Mouse (Mus musculus) cerebellum, postnatal 10 days (tissue): Measurements from ENCODE around the gene Dcun1d4.

ENCODE experiments used
- DNase-seq, 2 experiments: peaks; one replicate each; pipeline ENCODE4 v3.0.0; 2021; ENCODE audit warnings: mixed read lengths in 2 of 2

Dcun1d4 gene

GRCm38 (mm10) chr5:73500867-73501440 is 20.2 kb downstream of the Dcun1d4 start:
- DNase-seq, result no peak

- no peak for DNase-seq
These were observed 21.6 kb downstream of the Dcun1d4 start for GRCm38 (mm10) chr5:73502422-73502821.

- DNase-seq, result no peak
These were observed 22.4 kb downstream of the Dcun1d4 start for GRCm38 (mm10) chr5:73503015-73503757.

- DNase-seq, result no peak
These were observed 30.3 kb downstream of the Dcun1d4 start for GRCm38 (mm10) chr5:73511074-73511473.

- no peak for DNase-seq
These were observed 31.4 kb downstream of the Dcun1d4 start for GRCm38 (mm10) chr5:73512241-73512640.

- peak; percentile 18 to 40 for DNase-seq
These were observed 31.9 kb downstream of the Dcun1d4 start for GRCm38 (mm10) chr5:73512661-73513060.

GRCm38 (mm10) chr5:73514202-73514601 is 33.4 kb downstream of the Dcun1d4 start:
- no peak for DNase-seq

- DNase-seq, result no peak
These were observed 36.5 kb downstream of the Dcun1d4 start for GRCm38 (mm10) chr5:73517299-73517698.

GRCm38 (mm10) chr5:73518424-73519211 is 37.8 kb downstream of the Dcun1d4 start:
- DNase-seq, result peak in 1 of 2 experiments; percentile 47

- no peak for DNase-seq
These were observed 40.0 kb downstream of the Dcun1d4 start for GRCm38 (mm10) chr5:73520787-73521186.

GRCm38 (mm10) chr5:73523227-73523626 is 42.4 kb downstream of the Dcun1d4 start:
- no peak for DNase-seq

GRCm38 (mm10) chr5:73524300-73525000 is 43.6 kb downstream of the Dcun1d4 start:
- no peak for DNase-seq

GRCm38 (mm10) chr5:73532222-73532621 is 51.4 kb downstream of the Dcun1d4 start:
- DNase-seq, result no peak

- no peak for DNase-seq
These were observed 52.1 kb downstream of the Dcun1d4 start for GRCm38 (mm10) chr5:73532879-73533278.

GRCm38 (mm10) chr5:73537669-73538068 is 56.9 kb downstream of the Dcun1d4 start:
- no peak for DNase-seq

- no peak for DNase-seq
These were observed 57.9 kb downstream of the Dcun1d4 start for GRCm38 (mm10) chr5:73538586-73539298.

GRCm38 (mm10) chr5:73539848-73540510 is 59.2 kb downstream of the Dcun1d4 start:
- DNase-seq, result peak; percentile 78

GRCm38 (mm10) chr5:73540511-73540871 is 59.7 kb downstream of the Dcun1d4 start:
- no peak for DNase-seq

GRCm38 (mm10) chr5:73544111-73544753 is 63.4 kb downstream of the Dcun1d4 start:
- DNase-seq, result no peak

- DNase-seq, result no peak
These were observed 64.8 kb downstream of the Dcun1d4 start for GRCm38 (mm10) chr5:73545641-73546040.

GRCm38 (mm10) chr5:73547252-73547651 is 66.5 kb downstream of the Dcun1d4 start:
- DNase-seq, result no peak
